Mouse (Mus musculus) liver, adult (tissue): ENCODE data around the gene Tshz3.

Experiments
- GATA4 ChIP-seq: IDR thresholded peaks from 2 replicates; pipeline ENCODE4 v1.6.1; 2014; ENCODE audit warnings: mild to moderate bottlenecking, low read length; ENCODE audit not compliant: insufficient replicate concordance

Tshz3 gene

GRCm38 (mm10) chr7:36697856-36698588 lies at the start of gene Tshz3:
Gene Tshz3 (plus strand): TSS chr7:36698118.
- no peak for TF ChIP-seq GATA4

- no peak for TF ChIP-seq GATA4
Observed at GRCm38 (mm10) chr7:36655931-36656330, 42.0 kb upstream of the Tshz3 start.

GRCm38 (mm10) chr7:36656401-36656800 lies 41.5 kb upstream of the Tshz3 start:
- no peak for TF ChIP-seq GATA4

- TF ChIP-seq GATA4 = no peak
Observed at GRCm38 (mm10) chr7:36658331-36658730, 39.6 kb upstream of the Tshz3 start.

- no peak for TF ChIP-seq GATA4
Observed at GRCm38 (mm10) chr7:36659265-36659664, 38.7 kb upstream of the Tshz3 start.

GRCm38 (mm10) chr7:36660654-36661053 lies 37.3 kb upstream of the Tshz3 start:
- no peak for TF ChIP-seq GATA4

GRCm38 (mm10) chr7:36663431-36663830 lies 34.5 kb upstream of the Tshz3 start:
- no peak for TF ChIP-seq GATA4

- no peak for TF ChIP-seq GATA4
Observed at GRCm38 (mm10) chr7:36667767-36668166, 30.2 kb upstream of the Tshz3 start.

GRCm38 (mm10) chr7:36678031-36678430 lies 19.9 kb upstream of the Tshz3 start:
- TF ChIP-seq GATA4 = no peak

- TF ChIP-seq GATA4 = no peak
Observed at GRCm38 (mm10) chr7:36678510-36678909, 19.4 kb upstream of the Tshz3 start.

- TF ChIP-seq GATA4 = no peak
Observed at GRCm38 (mm10) chr7:36679031-36679618, 18.8 kb upstream of the Tshz3 start.

GRCm38 (mm10) chr7:36679866-36680458 lies 18.0 kb upstream of the Tshz3 start:
- no peak for TF ChIP-seq GATA4

- no peak for TF ChIP-seq GATA4
Observed at GRCm38 (mm10) chr7:36687508-36687907, 10.4 kb upstream of the Tshz3 start.

GRCm38 (mm10) chr7:36689049-36689793 lies 8.7 kb upstream of the Tshz3 start:
- TF ChIP-seq GATA4 = no peak

- no peak for TF ChIP-seq GATA4
Observed at GRCm38 (mm10) chr7:36690551-36690950, 7.4 kb upstream of the Tshz3 start.

- no peak for TF ChIP-seq GATA4
Observed at GRCm38 (mm10) chr7:36691617-36692016, 6.3 kb upstream of the Tshz3 start.
